Mouse (Mus musculus) stomach, postnatal 0 days (tissue): ENCODE data around the gene Zfp740. TPM values are rescaled to one million over a fixed set of nuclear protein-coding genes. Genes with fewer than 3 reads are reported as not detected.

Source experiments
- ATAC-seq: fragments of 200-750 bp; cut with Nextera tagmentation; 2 replicates; pipeline ENCODE4 v1.8.0; 2017; ENCODE audit not compliant: low FRiP score, low TSS enrichment
- DNase-seq: peaks from one replicate; pipeline ENCODE4 v3.0.0-alpha.2; 2016; ENCODE audit warnings: low spot score
- H3K27ac ChIP-seq: fragments of 300-500 bp; sonication (generic); replicated peaks from 2 replicates; pipeline ENCODE4 v1.5.1; 2014; ENCODE audit warnings: mild to moderate bottlenecking, control low read depth
- H3K27me3 ChIP-seq: fragments of 300-500 bp; sonication (generic); 2 replicates; pipeline ENCODE4 v1.6.1; 2014; ENCODE audit warnings: low read length; ENCODE audit not compliant: control insufficient read depth, insufficient read depth
- H3K36me3 ChIP-seq: fragments of 300-500 bp; sonication (generic); 2 replicates; pipeline ENCODE4 v1.6.1; 2014; ENCODE audit warnings: low read length, mixed read lengths; ENCODE audit not compliant: control insufficient read depth, insufficient read depth
- H3K4me1 ChIP-seq: fragments of 300-500 bp; sonication (generic); replicated peaks from 2 replicates; pipeline ENCODE4 v1.6.1; 2014; ENCODE audit warnings: antibody characterized with exemption; ENCODE audit not compliant: control insufficient read depth, insufficient read depth
- H3K4me2 ChIP-seq: fragments of 300-500 bp; sonication (generic); replicated peaks from 2 replicates; pipeline ENCODE4 v1.6.1; 2014; ENCODE audit warnings: low read depth, mild to moderate bottlenecking, control low read depth, moderate library complexity
- H3K4me3 ChIP-seq: fragments of 300-500 bp; sonication (generic); 2 replicates; pipeline ENCODE4 v1.5.1; 2014; ENCODE audit warnings: low read depth, low read length, control low read depth
- H3K9ac ChIP-seq: fragments of 300-500 bp; sonication (generic); 2 replicates; pipeline ENCODE4 v1.6.1; 2014; ENCODE audit warnings: mild to moderate bottlenecking, low read length, control low read depth, mixed read lengths
- H3K9me3 ChIP-seq: fragments of 300-500 bp; sonication (generic); 2 replicates; pipeline ENCODE4 v1.6.1; 2016; ENCODE audit warnings: low read length; ENCODE audit not compliant: control insufficient read depth
- CTCF ChIP-seq: IDR thresholded peaks from 2 replicates; pipeline ENCODE4 v1.5.1; 2016; ENCODE audit warnings: antibody characterized with exemption, low read depth, mild to moderate bottlenecking, moderate library complexity
- EP300 ChIP-seq: optimal IDR thresholded peaks from 2 replicates; pipeline ENCODE3; 2016; ENCODE audit warnings: antibody characterized with exemption
- WGBS: fragments of 180-500 bp; shearing (Covaris S2); extraction: QIAGEN DNeasy Blood & Tissue Kit; methylation state at CpG from one replicate; pipeline ENCODE4 v1.1.7; 2014; 5-methylcytosine and 5-hydroxymethylcytosine counted together
- polyA plus RNA-seq: library from polyadenylated mRNA; unstranded; fragments of >200 nt; fragmentation: Nextera tagmentation; extraction: Ambion mirVana; gene quantifications from 2 replicates; pipeline ENCODE4 v1.2.1, GENCODE M21; 2015

The Zfp740 gene
- polyA plus RNA-seq, 1 experiment from 2014 or later, result 20.2 TPM

DNA sequence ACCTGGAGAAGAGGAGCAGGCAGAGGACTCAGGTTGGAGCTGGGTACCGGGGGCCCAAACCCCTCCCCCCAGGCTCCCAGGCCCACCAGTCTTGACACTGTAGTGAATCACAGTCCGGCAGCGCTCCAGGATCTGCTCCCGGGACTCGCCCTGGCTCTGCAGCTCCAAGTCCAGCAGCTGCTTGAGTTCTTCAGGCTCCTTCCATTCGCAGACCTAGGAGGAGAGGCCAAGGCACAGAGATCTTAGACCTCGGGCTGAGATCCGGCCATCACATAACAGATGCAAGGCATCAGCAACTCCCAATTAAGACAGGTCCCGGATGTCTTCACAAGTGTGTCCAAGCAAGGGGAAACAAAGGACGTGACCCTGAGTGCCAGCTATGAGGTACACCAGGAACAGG lies 15.0 kb upstream of the Zfp740 start:
- H3K4me1 ChIP-seq, result no peaks in the 10 kb centered on the region
- peaks cover 4% of the 10 kb centered on the region; the same call in 1 of the 2 replicates for H3K36me3 ChIP-seq
- DNase-seq (no peak), ATAC-seq (no peak)
- WGBS, result 72% methylated on average over 10 of the region's 10 CpGs
- no peak for TF ChIP-seq EP300
- TF ChIP-seq CTCF, result no peak
- H3K27me3 ChIP-seq, result no peaks in the 10 kb centered on the region
- H3K9ac ChIP-seq, result no peak overlapping the region
- no peak overlapping the region for H3K4me3 ChIP-seq
- H3K9me3 ChIP-seq, result no peaks in the 10 kb centered on the region
- H3K27ac ChIP-seq, result no peak overlapping the region
- H3K4me2 ChIP-seq, result no peak overlapping the region

DNA sequence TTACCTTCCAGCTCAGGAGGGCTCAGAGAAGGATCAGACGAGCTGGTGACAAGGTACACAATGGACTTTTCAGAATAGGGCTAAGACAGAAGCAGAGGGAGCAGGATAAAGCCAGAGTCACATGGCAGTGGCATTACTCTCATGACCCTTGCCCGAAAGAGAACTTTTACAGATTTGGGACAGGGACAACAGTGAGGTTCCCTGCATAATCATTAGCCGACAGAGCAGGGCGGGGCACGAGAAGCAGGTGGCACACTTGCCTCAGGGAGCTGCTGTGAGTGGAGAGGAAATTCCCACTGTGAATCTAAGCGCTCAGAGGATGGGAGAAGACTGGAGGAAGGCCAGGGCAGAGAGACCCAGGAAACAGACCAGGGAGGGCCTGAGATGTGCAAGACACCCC lies 14.2 kb upstream of the Zfp740 start:
- no peak for TF ChIP-seq CTCF
- ATAC-seq, result peak; percentile 39; the same call in 1 of the 2 replicates
- WGBS, result 50% methylated on average over 6 of the region's 6 CpGs

DNA sequence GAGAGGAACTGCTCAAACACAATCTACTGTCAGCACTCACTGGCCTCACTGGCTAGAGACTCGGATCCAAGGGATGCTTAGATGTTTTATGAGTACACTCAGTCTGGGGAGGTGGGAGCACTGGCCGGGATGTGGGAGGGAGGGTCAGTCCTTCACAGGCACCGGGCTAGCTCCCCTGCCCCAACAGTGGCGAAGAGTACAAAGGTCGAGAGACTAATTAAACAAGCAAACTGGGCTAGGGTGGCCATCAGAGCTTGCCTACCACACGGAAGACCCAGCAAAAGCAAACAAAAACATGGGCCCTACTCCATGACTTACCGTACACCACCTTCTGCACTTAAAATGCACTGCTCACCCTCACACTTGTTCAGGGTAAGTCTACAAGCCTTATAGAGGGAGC lies 11.3 kb upstream of the Zfp740 start:
- Histone ChIP-seq H3K27ac (no peak overlapping the region), H3K9me3 (no peaks in the 10 kb centered on the region), H3K36me3 (no peaks in the 10 kb centered on the region), H3K4me1 (no peaks in the 10 kb centered on the region), H3K27me3 (no peaks in the 10 kb centered on the region), H3K9ac (no peak overlapping the region), H3K4me3 (no peak overlapping the region), H3K4me2 (no peak overlapping the region)
- TF ChIP-seq EP300 (no peak), CTCF (no peak)
- 48% methylated on average over 7 of the region's 7 CpGs for WGBS
- ATAC-seq, result no peak
- no peak for DNase-seq

More for the DNA sequence above, 14.2 kb upstream of the Zfp740 start:
- no peaks in the 10 kb centered on the region for H3K27me3 ChIP-seq
- no peak overlapping the region for H3K4me2 ChIP-seq
- H3K4me1 ChIP-seq, result no peaks in the 10 kb centered on the region
- no peak overlapping the region for H3K9ac ChIP-seq
- no peak overlapping the region for H3K27ac ChIP-seq
- peak; percentile 32 for DNase-seq
- H3K4me3 ChIP-seq, result no peak overlapping the region
- H3K36me3 ChIP-seq, result peaks cover 4% of the 10 kb centered on the region; the same call in 1 of the 2 replicates
- H3K9me3 ChIP-seq, result no peaks in the 10 kb centered on the region

DNA sequence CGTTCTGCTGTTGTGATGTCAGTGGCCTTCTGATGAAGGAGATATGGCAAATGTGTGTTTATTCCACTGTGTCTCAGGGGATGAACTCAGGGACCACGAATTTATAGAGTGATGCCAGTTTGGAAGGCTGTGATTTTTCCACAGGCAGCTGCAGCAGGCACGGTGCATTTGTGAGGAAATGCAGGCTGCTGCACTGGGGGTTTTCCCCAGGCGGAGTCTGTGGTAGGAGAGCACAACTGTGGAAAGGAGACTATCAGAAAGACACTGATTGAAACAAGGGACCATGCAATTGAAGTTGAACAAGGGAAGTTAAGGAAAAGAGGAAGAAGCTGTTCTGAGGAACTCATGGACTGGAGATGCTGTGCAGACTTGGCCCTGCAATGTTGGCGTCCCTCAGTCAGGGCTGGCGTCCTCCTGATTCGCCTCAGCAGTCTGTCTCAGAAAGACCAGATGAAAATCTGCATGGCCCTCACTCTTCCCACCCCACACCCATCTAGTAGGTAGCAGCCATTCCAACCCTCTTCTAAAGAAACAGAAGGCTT lies 10.7 kb upstream of the Zfp740 start:
- H3K27me3 ChIP-seq, result no peaks in the 10 kb centered on the region
- no peak overlapping the region for H3K4me2 ChIP-seq
- DNase-seq (no peak), ATAC-seq (no peak)
- no peaks in the 10 kb centered on the region for H3K36me3 ChIP-seq
- no peak overlapping the region for H3K4me3 ChIP-seq
- H3K4me1 ChIP-seq, result no peaks in the 10 kb centered on the region
- peak overlapping the region; percentile 18; the same call in 1 of the 2 replicates for H3K9ac ChIP-seq
- TF ChIP-seq EP300 (no peak), CTCF (no peak)
- WGBS, result 58% methylated on average over 7 of the region's 7 CpGs
- H3K27ac ChIP-seq, result no peak overlapping the region
- H3K9me3 ChIP-seq, result no peaks in the 10 kb centered on the region

DNA sequence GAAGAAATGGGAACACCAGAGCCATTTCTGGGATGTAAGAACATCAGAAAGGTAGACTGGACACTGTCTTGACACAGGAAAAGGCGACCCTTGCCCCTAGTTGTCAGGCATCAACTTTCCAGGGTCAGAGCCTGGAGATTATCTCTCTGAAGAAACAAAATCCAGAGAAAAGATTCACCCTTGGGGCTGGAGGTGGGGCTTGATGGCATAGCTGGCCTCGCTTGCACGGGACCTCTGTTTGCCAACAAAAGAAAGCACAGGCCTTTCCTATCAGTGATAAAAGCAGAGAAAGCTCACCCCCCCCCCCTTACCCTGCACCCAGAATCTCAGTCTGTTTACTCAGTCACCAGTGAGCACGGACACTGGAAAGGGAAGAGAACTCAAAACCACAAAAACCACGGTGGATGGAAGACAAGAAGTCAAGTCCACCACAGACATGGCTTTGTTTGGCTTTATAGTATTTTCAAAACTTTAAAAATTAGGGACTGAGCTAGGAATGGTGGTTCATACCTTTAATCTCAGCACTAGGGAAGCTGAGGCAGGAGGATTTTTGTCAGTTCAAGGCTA lies 10.1 kb upstream of the Zfp740 start:
- DNase-seq (no peak), ATAC-seq (no peak)
- Histone ChIP-seq H3K27me3 (no peaks in the 10 kb centered on the region), H3K9me3 (no peaks in the 10 kb centered on the region), H3K36me3 (no peaks in the 10 kb centered on the region), H3K4me2 (no peak overlapping the region), H3K27ac (no peak overlapping the region), H3K4me1 (no peaks in the 10 kb centered on the region), H3K9ac (no peak overlapping the region), H3K4me3 (no peak overlapping the region)
- TF ChIP-seq EP300 (no peak), CTCF (no peak)
- WGBS, result 44% methylated on average over 5 of the region's 5 CpGs

DNA sequence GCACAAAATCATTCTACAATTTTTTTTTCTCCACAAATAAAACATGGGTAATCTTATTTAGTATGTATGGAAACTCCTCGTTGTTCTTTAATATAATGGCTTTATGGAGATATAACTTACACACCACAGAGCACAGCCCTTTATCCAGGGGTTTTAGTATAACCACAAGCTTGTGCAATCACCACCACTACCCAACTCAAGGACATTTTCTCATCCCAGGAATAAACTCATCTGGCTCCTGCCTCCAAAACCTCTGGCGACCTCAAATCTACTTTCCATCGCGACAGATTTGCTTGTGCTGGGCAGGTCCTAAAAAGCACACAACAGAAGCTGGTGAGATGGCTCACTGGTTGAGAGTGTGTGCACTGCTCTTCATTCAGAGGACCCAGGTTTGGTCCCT lies 9.4 kb upstream of the Zfp740 start:
- Histone ChIP-seq H3K4me2 (no peak overlapping the region), H3K27ac (no peak overlapping the region), H3K36me3 (no peaks in the 10 kb centered on the region), H3K27me3 (no peaks in the 10 kb centered on the region), H3K9ac (no peak overlapping the region), H3K9me3 (no peaks in the 10 kb centered on the region), H3K4me1 (no peaks in the 10 kb centered on the region), H3K4me3 (no peak overlapping the region)
- TF ChIP-seq EP300 (no peak), CTCF (no peak)
- 77% methylated on average over 4 of the region's 4 CpGs for WGBS
- DNase-seq (no peak), ATAC-seq (no peak)
